Mouse (Mus musculus): ENCODE measurements at regions not wholly inside any gene's neighbourhood (a gene's known extent, or its start where the extent isn't known, plus 50 kb on each side); places are given as distances from the start of the nearest gene placed in this dataset.
A peak's percentile ranks its signal among the peaks of the same experiment; 100 is the strongest.

DNA sequence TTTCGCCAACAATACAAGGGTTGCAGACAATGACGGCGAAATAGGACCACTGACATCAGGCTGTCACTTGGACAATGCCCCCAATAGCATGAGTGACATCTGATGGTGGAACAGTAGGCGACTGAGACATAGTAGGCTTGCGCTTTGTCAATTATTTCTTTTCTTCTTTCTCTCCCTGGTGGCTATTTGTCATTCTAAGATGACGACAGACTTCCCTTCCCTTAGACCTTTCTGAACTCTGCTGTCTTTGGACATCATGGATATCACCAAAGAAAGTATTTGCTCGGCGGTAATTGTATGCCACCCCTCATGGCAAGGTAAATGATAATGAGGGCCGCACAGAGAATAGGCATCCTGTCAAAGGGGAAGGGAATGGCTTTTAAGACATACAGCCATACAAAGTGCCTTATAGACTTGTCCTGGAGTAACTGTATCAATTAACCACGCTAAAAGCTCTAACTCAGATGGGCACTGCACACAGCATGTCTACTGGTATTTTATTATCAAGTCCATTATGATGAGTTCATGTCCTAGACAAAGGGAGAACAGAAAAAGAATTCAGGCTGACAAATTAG, 305.0 kb upstream of the Adgrl2 start:
- ATAC-seq = no peak
- H3K9ac ChIP-seq (ENCODE audit: low read depth, low read length) = no peak overlapping the region
- no peaks in the 10 kb centered on the region for H3K9me3 ChIP-seq (ENCODE audit: control insufficient read depth)
- no peaks in the 10 kb centered on the region for H3K27me3 ChIP-seq (replicated peaks; ENCODE audit: control insufficient read depth, insufficient read depth, low read length)
- no peaks in the 10 kb centered on the region for H3K36me3 ChIP-seq (ENCODE audit: control insufficient read depth, insufficient read depth)
- H3K4me3 ChIP-seq (ENCODE audit: low read depth, low read length) = no peak overlapping the region
- TF ChIP-seq CTCF (IDR thresholded peaks at IDR 0.05; ENCODE audit: low read depth) = no peak
- H3K4me2 ChIP-seq (replicated peaks; ENCODE audit: low read depth) = no peak overlapping the region
- H3K4me1 ChIP-seq (replicated peaks; ENCODE audit: control insufficient read depth, insufficient read depth, low read length) = no peaks in the 10 kb centered on the region
- no peak overlapping the region for H3K27ac ChIP-seq (ENCODE audit: low read depth, low read length)
- 90% methylated on average over 10 of the region's 10 CpGs for WGBS

DNA sequence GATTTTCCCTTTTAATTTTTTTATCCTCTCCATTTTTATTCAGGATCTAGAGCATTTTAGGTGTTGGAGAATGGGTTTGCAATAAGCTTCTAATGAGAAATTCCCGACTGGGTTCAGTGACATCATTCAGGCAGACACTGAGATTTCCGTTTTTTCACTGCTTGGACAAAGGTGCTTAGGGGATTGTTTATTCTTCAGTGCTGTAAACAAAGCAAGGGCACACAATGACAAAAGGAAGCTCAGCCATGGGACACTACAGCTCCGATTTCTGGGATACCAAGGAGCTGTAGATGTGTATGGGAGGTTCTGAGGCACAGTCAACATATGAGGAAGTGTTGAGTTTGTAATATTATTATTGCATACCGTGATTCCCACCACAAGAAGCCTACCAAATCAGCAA, 304.1 kb upstream of the Adgrl2 start:
- H3K27ac ChIP-seq (ENCODE audit: low read depth, low read length) = no peak overlapping the region
- no peak overlapping the region for H3K4me3 ChIP-seq (ENCODE audit: low read depth, low read length)
- no peaks in the 10 kb centered on the region for H3K36me3 ChIP-seq (ENCODE audit: control insufficient read depth, insufficient read depth)
- H3K27me3 ChIP-seq (replicated peaks; ENCODE audit: control insufficient read depth, insufficient read depth, low read length) = no peaks in the 10 kb centered on the region
- no peak for ATAC-seq
- no peak overlapping the region for H3K4me2 ChIP-seq (replicated peaks; ENCODE audit: low read depth)
- H3K9me3 ChIP-seq (ENCODE audit: control insufficient read depth) = no peaks in the 10 kb centered on the region
- WGBS = 64% methylated on average over 4 of the region's 4 CpGs
- H3K9ac ChIP-seq (ENCODE audit: low read depth, low read length) = no peak overlapping the region
- H3K4me1 ChIP-seq (replicated peaks; ENCODE audit: control insufficient read depth, insufficient read depth, low read length) = no peaks in the 10 kb centered on the region
- no peak for TF ChIP-seq CTCF (IDR thresholded peaks at IDR 0.05; ENCODE audit: low read depth)

DNA sequence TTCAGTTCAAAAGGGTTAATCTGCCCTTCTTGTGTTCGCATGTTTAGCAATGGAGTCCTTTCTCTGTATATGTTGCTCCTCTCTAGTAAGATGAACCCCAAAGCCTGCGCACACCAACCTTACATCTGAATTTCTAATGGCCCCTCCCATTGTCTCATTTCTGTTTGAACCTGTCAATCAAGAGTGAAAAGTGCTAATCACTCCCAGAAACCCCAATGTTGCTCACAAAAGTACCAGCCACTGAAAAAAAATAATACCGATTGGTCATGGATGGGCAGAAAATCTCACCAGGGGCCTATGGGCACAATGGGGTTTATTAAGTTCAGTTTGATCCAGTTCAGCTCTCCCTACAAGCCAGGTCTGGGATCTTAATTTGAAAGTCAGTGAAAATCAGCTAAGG, 302.1 kb upstream of the Adgrl2 start:
- TF ChIP-seq CTCF (IDR thresholded peaks at IDR 0.05; ENCODE audit: low read depth) = no peak
- no peaks in the 10 kb centered on the region for H3K27me3 ChIP-seq (replicated peaks; ENCODE audit: control insufficient read depth, insufficient read depth, low read length)
- H3K4me1 ChIP-seq (replicated peaks; ENCODE audit: control insufficient read depth, insufficient read depth, low read length) = no peaks in the 10 kb centered on the region
- WGBS = 94% methylated on average over 3 of the region's 3 CpGs
- H3K9ac ChIP-seq (ENCODE audit: low read depth, low read length) = no peak overlapping the region
- no peak for ATAC-seq
- no peaks in the 10 kb centered on the region for H3K36me3 ChIP-seq (ENCODE audit: control insufficient read depth, insufficient read depth)
- H3K27ac ChIP-seq (ENCODE audit: low read depth, low read length) = no peak overlapping the region
- no peak overlapping the region for H3K4me3 ChIP-seq (ENCODE audit: low read depth, low read length)
- H3K9me3 ChIP-seq (ENCODE audit: control insufficient read depth) = no peaks in the 10 kb centered on the region
- no peak overlapping the region for H3K4me2 ChIP-seq (replicated peaks; ENCODE audit: low read depth)

DNA sequence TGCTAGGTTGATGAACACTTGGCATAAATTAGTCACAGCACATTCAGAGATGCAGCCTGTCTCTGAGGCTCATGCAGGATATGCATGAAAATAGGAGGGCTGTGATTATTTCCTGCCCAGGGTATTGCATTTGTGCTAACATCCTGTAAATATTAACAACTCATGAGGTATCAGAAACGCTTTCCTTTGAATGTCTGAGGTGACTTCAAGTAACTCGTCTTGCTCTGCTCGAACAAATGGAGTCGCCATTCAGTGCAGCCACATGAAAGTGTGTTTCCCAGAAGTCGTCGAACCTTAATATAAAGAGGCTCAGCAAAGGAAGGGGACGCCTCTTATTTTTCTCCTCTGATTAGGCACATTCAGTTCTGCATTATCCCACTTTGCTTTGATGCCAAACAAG, 301.1 kb upstream of the Adgrl2 start:
- Histone ChIP-seq H3K4me3 (ENCODE audit: low read depth, low read length) (no peak overlapping the region), H3K4me2 (replicated peaks; ENCODE audit: low read depth) (no peak overlapping the region), H3K27me3 (replicated peaks; ENCODE audit: control insufficient read depth, insufficient read depth, low read length) (no peaks in the 10 kb centered on the region), H3K27ac (ENCODE audit: low read depth, low read length) (no peak overlapping the region), H3K36me3 (ENCODE audit: control insufficient read depth, insufficient read depth) (no peaks in the 10 kb centered on the region), H3K4me1 (replicated peaks; ENCODE audit: control insufficient read depth, insufficient read depth, low read length) (no peaks in the 10 kb centered on the region), H3K9ac (ENCODE audit: low read depth, low read length) (no peak overlapping the region), H3K9me3 (ENCODE audit: control insufficient read depth) (no peaks in the 10 kb centered on the region)
- no peak for TF ChIP-seq CTCF (IDR thresholded peaks at IDR 0.05; ENCODE audit: low read depth)
- 77% methylated on average over 7 of the region's 7 CpGs for WGBS
- no peak for ATAC-seq

DNA sequence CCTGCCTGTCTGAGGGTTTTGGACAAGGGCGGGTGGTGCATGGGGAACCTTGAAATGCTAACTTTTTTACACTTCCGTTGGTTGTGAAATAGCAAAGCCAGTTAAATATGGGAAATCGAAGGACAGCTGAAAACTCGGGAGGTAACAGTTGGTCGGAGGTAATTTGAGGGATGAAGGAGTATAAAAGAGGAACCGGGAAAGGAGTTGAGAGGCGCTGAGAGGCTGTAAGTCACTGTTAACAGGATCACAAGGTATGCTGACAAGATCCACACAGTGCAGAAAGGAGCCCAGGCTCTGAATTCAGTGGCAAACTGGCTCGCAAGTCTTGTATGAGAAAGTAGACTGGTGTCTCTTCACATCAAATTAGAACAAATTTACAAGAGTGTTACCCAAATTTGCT, 299.9 kb upstream of the Adgrl2 start:
- H3K4me2 ChIP-seq (replicated peaks; ENCODE audit: low read depth) = no peak overlapping the region
- H3K9ac ChIP-seq (ENCODE audit: low read depth, low read length) = no peak overlapping the region
- no peak for TF ChIP-seq CTCF (IDR thresholded peaks at IDR 0.05; ENCODE audit: low read depth)
- H3K4me1 ChIP-seq (replicated peaks; ENCODE audit: control insufficient read depth, insufficient read depth, low read length) = no peaks in the 10 kb centered on the region
- WGBS = 80% methylated on average over 8 of the region's 8 CpGs
- no peak for ATAC-seq
- no peaks in the 10 kb centered on the region for H3K9me3 ChIP-seq (ENCODE audit: control insufficient read depth)
- H3K27ac ChIP-seq (ENCODE audit: low read depth, low read length) = no peak overlapping the region
- no peaks in the 10 kb centered on the region for H3K27me3 ChIP-seq (replicated peaks; ENCODE audit: control insufficient read depth, insufficient read depth, low read length)
- H3K36me3 ChIP-seq (ENCODE audit: control insufficient read depth, insufficient read depth) = no peaks in the 10 kb centered on the region
- H3K4me3 ChIP-seq (ENCODE audit: low read depth, low read length) = no peak overlapping the region

DNA sequence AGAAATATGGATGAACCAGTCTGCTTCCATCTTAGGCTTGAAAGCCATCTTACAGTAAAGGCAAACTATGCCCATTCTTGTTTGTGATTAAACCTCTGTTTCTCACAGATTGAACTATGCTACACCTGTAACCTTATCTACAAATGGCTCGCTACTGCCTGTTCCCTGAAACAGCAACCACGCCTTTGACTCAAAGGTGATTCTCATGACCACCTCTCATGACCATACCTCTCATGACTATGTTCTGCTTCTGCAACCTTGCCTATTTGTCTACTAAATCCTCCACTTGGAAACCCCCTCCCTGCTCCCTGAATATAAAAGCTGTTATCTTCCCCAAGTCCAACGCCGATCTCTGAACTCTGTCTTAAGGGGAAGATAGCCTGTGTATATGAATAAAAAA, 296.7 kb upstream of the Adgrl2 start:
- no peak for TF ChIP-seq CTCF (IDR thresholded peaks at IDR 0.05; ENCODE audit: low read depth)
- peak; percentile 86 for ATAC-seq
- no peak overlapping the region for H3K4me2 ChIP-seq (replicated peaks; ENCODE audit: low read depth)
- no peak overlapping the region for H3K27ac ChIP-seq (ENCODE audit: low read depth, low read length)
- H3K36me3 ChIP-seq (ENCODE audit: control insufficient read depth, insufficient read depth) = no peaks in the 10 kb centered on the region
- 49% methylated on average over 4 of the region's 4 CpGs for whole genome bisulfite sequencing
- H3K4me3 ChIP-seq (ENCODE audit: low read depth, low read length) = no peak overlapping the region
- H3K4me1 ChIP-seq (replicated peaks; ENCODE audit: control insufficient read depth, insufficient read depth, low read length) = no peaks in the 10 kb centered on the region
- H3K9ac ChIP-seq (ENCODE audit: low read depth, low read length) = no peak overlapping the region
- H3K9me3 ChIP-seq (ENCODE audit: control insufficient read depth) = no peaks in the 10 kb centered on the region
- no peaks in the 10 kb centered on the region for H3K27me3 ChIP-seq (replicated peaks; ENCODE audit: control insufficient read depth, insufficient read depth, low read length)

DNA sequence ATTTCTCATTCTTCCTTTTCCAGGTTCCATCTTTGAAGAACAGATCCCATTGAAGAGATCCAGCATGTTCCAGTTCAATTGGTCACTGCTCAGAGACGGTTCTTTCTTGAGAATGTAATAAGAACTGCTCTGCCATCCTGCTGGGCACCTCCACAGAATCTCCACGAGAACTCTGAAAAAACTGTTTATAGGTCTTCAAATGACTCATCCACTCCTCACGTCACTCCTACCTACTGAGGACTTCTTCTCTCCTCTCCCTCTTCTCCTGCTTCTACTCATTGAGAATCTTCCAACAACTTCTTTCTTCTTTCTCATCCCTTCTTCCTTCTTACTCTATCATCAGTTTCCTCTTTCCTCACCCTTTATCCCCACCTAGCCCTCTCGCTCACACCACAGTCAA, 294.6 kb upstream of the Adgrl2 start:
- TF ChIP-seq CTCF (IDR thresholded peaks at IDR 0.05; ENCODE audit: low read depth) = no peak
- H3K9ac ChIP-seq (ENCODE audit: low read depth, low read length) = no peak overlapping the region
- WGBS = 84% methylated on average over 4 of the region's 4 CpGs
- H3K27me3 ChIP-seq (replicated peaks; ENCODE audit: control insufficient read depth, insufficient read depth, low read length) = no peaks in the 10 kb centered on the region
- H3K27ac ChIP-seq (ENCODE audit: low read depth, low read length) = no peak overlapping the region
- no peaks in the 10 kb centered on the region for H3K9me3 ChIP-seq (ENCODE audit: control insufficient read depth)
- no peak overlapping the region for H3K4me3 ChIP-seq (ENCODE audit: low read depth, low read length)
- no peak overlapping the region for H3K4me2 ChIP-seq (replicated peaks; ENCODE audit: low read depth)
- no peak for ATAC-seq
- H3K4me1 ChIP-seq (replicated peaks; ENCODE audit: control insufficient read depth, insufficient read depth, low read length) = no peaks in the 10 kb centered on the region; the same call in 1 of the 2 replicates
- H3K36me3 ChIP-seq (ENCODE audit: control insufficient read depth, insufficient read depth) = no peaks in the 10 kb centered on the region

All from intestine, postnatal 0 days (tissue).